ENCODE assay signal across 26 mouse cellular contexts in genomic region chr13:84153743-84154142, GRCm38 (mm10).
"Had no signal": no experiment of that assay in that cellular context is flagged by ENCODE, and none has a peak within 500 bp of the region (broad histone marks: within the 10 kb centered on the region; RNA-seq: fewer than 3 reads in every experiment).

No protein-coding gene starts in this region.

- H3K36me3 ChIP-seq: heart, embryonic 13.5 days; heart, embryonic 15.5 days; hindbrain, embryonic 13.5 days; hindbrain, embryonic 15.5 days; kidney, embryonic 15.5 days; limb, embryonic 13.5 days; limb, embryonic 15.5 days; liver, embryonic 12.5 days had no signal

- H3K4me2 ChIP-seq: heart, embryonic 11.5 days; heart, embryonic 13.5 days; heart, embryonic 15.5 days; hindbrain, embryonic 13.5 days; hindbrain, embryonic 15.5 days; kidney, embryonic 15.5 days; limb, embryonic 13.5 days; limb, embryonic 15.5 days; liver, embryonic 12.5 days had no signal

- H3K4me1 ChIP-seq: heart, embryonic 13.5 days; heart, embryonic 15.5 days; hindbrain, embryonic 13.5 days; hindbrain, embryonic 15.5 days; kidney, embryonic 15.5 days; limb, embryonic 13.5 days; limb, embryonic 15.5 days; liver, embryonic 12.5 days had no signal

- H3K9me3 ChIP-seq: heart, embryonic 13.5 days; heart, embryonic 15.5 days; hindbrain, embryonic 13.5 days; hindbrain, embryonic 15.5 days; kidney, embryonic 15.5 days; limb, embryonic 13.5 days; limb, embryonic 15.5 days; liver, embryonic 12.5 days had no signal

- ATAC-seq: hindbrain, postnatal 0 days; intestine, embryonic 16.5 days; liver, embryonic 12.5 days had no signal

- DNase-seq: gastrocnemius, postnatal 14 days; gastrocnemius, postnatal 36 days; heart, adult 11 months; heart, adult 2 months; heart, postnatal 14 days; heart, postnatal 36 days; kidney, adult 11 months; kidney, adult 2 months; kidney, adult 9 months; kidney, postnatal 14 days; kidney, postnatal 36 days; layer of hippocampus, adult 9-11 months; layer of hippocampus, postnatal 36 days; left cerebral cortex, postnatal 4 days had no signal

- H3K27ac ChIP-seq: heart, adult 2 months; heart, embryonic 13.5 days; heart, embryonic 15.5 days; hindbrain, embryonic 13.5 days; hindbrain, embryonic 15.5 days; hindbrain, postnatal 0 days; kidney, embryonic 15.5 days; kidney, postnatal 0 days; limb, embryonic 13.5 days; limb, embryonic 15.5 days; liver, embryonic 12.5 days had no signal

- H3K9ac ChIP-seq: heart, embryonic 13.5 days; heart, embryonic 15.5 days; hindbrain, embryonic 13.5 days; hindbrain, embryonic 15.5 days; kidney, embryonic 15.5 days; limb, embryonic 13.5 days; limb, embryonic 15.5 days; liver, embryonic 12.5 days had no signal

- H3K27me3 ChIP-seq: heart, embryonic 13.5 days; heart, embryonic 15.5 days; hindbrain, embryonic 13.5 days; hindbrain, embryonic 15.5 days; kidney, embryonic 15.5 days; limb, embryonic 13.5 days; limb, embryonic 15.5 days; liver, embryonic 12.5 days had no signal

- H3K4me3 ChIP-seq: heart, adult 2 months; heart, embryonic 13.5 days; heart, embryonic 15.5 days; hindbrain, embryonic 13.5 days; hindbrain, embryonic 15.5 days; kidney, embryonic 15.5 days; limb, embryonic 13.5 days; limb, embryonic 15.5 days; liver, embryonic 12.5 days had no signal
